Mouse (Mus musculus): ENCODE results near the gene 4930583I09Rik. TPM values are rescaled to one million over a fixed set of nuclear protein-coding genes. Genes with fewer than 3 reads are reported as not detected.

The 4930583I09Rik gene
- polyA plus RNA-seq, 1 experiment from 2014 or later = not detected

GRCm38 (mm10) chr17:64826843-64827242, 9.0 kb downstream of the 4930583I09Rik start:
- 71% methylated on average over 4 of the region's 4 CpGs for WGBS
- Histone ChIP-seq H3K4me3 (no peak overlapping the region), H3K4me1 (no peaks in the 10 kb centered on the region), H3K27me3 (replicated peaks) (no peaks in the 10 kb centered on the region), H3K9ac (no peak overlapping the region), H3K27ac (no peak overlapping the region), H3K4me2 (replicated peaks) (no peak overlapping the region), H3K36me3 (no peaks in the 10 kb centered on the region), H3K9me3 (no peaks in the 10 kb centered on the region)
- no peak for ATAC-seq (ENCODE audit: low FRiP score, low read depth)

- no peaks in the 10 kb centered on the region for H3K4me1 ChIP-seq
- H3K9me3 ChIP-seq = no peaks in the 10 kb centered on the region
- no peak overlapping the region for H3K4me3 ChIP-seq
- no peak overlapping the region for H3K9ac ChIP-seq
- H3K27me3 ChIP-seq (replicated peaks) = no peaks in the 10 kb centered on the region
- no peak for ATAC-seq (ENCODE audit: low FRiP score, low read depth)
- H3K36me3 ChIP-seq = no peaks in the 10 kb centered on the region
- WGBS = 88% methylated on average over 5 of the region's 5 CpGs
- H3K27ac ChIP-seq = no peak overlapping the region
- H3K4me2 ChIP-seq (replicated peaks) = no peak overlapping the region
Measured at GRCm38 (mm10) chr17:64822561-64822960, 13.3 kb downstream of the 4930583I09Rik start.

GRCm38 (mm10) chr17:64820841-64821593, 14.9 kb downstream of the 4930583I09Rik start:
- no peak for ATAC-seq (ENCODE audit: low FRiP score, low read depth)
- H3K9ac ChIP-seq = no peak overlapping the region
- no peak overlapping the region for H3K4me3 ChIP-seq
- H3K9me3 ChIP-seq = no peaks in the 10 kb centered on the region
- no peaks in the 10 kb centered on the region for H3K4me1 ChIP-seq
- 83% methylated on average over 7 of the region's 7 CpGs for WGBS
- H3K36me3 ChIP-seq = no peaks in the 10 kb centered on the region
- no peaks in the 10 kb centered on the region for H3K27me3 ChIP-seq (replicated peaks)
- H3K27ac ChIP-seq = no peak overlapping the region
- H3K4me2 ChIP-seq (replicated peaks) = no peak overlapping the region

- Histone ChIP-seq H3K4me1 (no peaks in the 10 kb centered on the region), H3K36me3 (no peaks in the 10 kb centered on the region), H3K27ac (no peak overlapping the region), H3K4me2 (replicated peaks) (no peak overlapping the region), H3K9ac (no peak overlapping the region), H3K27me3 (replicated peaks) (no peaks in the 10 kb centered on the region), H3K4me3 (no peak overlapping the region), H3K9me3 (no peaks in the 10 kb centered on the region)
- WGBS = 93% methylated on average over 3 of the region's 3 CpGs
- ATAC-seq (ENCODE audit: low FRiP score, low read depth) = no peak
Measured at GRCm38 (mm10) chr17:64816298-64816697, 19.6 kb downstream of the 4930583I09Rik start.

- Histone ChIP-seq H3K27me3 (replicated peaks) (no peaks in the 10 kb centered on the region), H3K36me3 (no peaks in the 10 kb centered on the region), H3K9me3 (no peaks in the 10 kb centered on the region), H3K27ac (no peak overlapping the region), H3K4me3 (no peak overlapping the region), H3K4me1 (no peaks in the 10 kb centered on the region), H3K9ac (no peak overlapping the region), H3K4me2 (replicated peaks) (no peak overlapping the region)
- ATAC-seq (ENCODE audit: low FRiP score, low read depth) = no peak
- 76% methylated on average over 2 of the region's 2 CpGs for WGBS
Measured at GRCm38 (mm10) chr17:64815806-64816205, 20.1 kb downstream of the 4930583I09Rik start.

- ATAC-seq (ENCODE audit: low FRiP score, low read depth) = no peak
- H3K4me1 ChIP-seq = no peaks in the 10 kb centered on the region
- 88% methylated on average over 6 of the region's 6 CpGs for WGBS
- no peaks in the 10 kb centered on the region for H3K36me3 ChIP-seq
- no peak overlapping the region for H3K4me2 ChIP-seq (replicated peaks)
- H3K27me3 ChIP-seq (replicated peaks) = no peaks in the 10 kb centered on the region
- H3K9me3 ChIP-seq = no peaks in the 10 kb centered on the region
- H3K4me3 ChIP-seq = no peak overlapping the region
- H3K9ac ChIP-seq = no peak overlapping the region
- no peak overlapping the region for H3K27ac ChIP-seq
Measured at GRCm38 (mm10) chr17:64813568-64813967, 22.3 kb downstream of the 4930583I09Rik start.

GRCm38 (mm10) chr17:64806035-64806589, 29.8 kb downstream of the 4930583I09Rik start:
- ATAC-seq (ENCODE audit: low FRiP score, low read depth) = no peak
- Histone ChIP-seq H3K4me1 (no peaks in the 10 kb centered on the region; the same call in 1 of the 2 replicates), H3K9ac (no peak overlapping the region), H3K9me3 (no peaks in the 10 kb centered on the region), H3K27me3 (replicated peaks) (no peaks in the 10 kb centered on the region), H3K4me3 (no peak overlapping the region), H3K36me3 (no peaks in the 10 kb centered on the region), H3K4me2 (replicated peaks) (no peak overlapping the region), H3K27ac (no peak overlapping the region)
- WGBS = 83% methylated on average over 8 of the region's 8 CpGs

- no peak overlapping the region for H3K4me2 ChIP-seq (replicated peaks)
- no peaks in the 10 kb centered on the region for H3K9me3 ChIP-seq
- H3K4me3 ChIP-seq = no peak overlapping the region
- peak; percentile 72; the same call in 1 of the 2 replicates for ATAC-seq (ENCODE audit: low FRiP score, low read depth)
- H3K36me3 ChIP-seq = no peaks in the 10 kb centered on the region
- H3K27me3 ChIP-seq (replicated peaks) = no peaks in the 10 kb centered on the region
- H3K9ac ChIP-seq = no peak overlapping the region
- H3K4me1 ChIP-seq = no peaks in the 10 kb centered on the region; the same call in 1 of the 2 replicates
- H3K27ac ChIP-seq = no peak overlapping the region
- 48% methylated on average over 13 of the region's 13 CpGs for WGBS
Measured at GRCm38 (mm10) chr17:64804375-64805124, 31.3 kb downstream of the 4930583I09Rik start.

- H3K4me3 ChIP-seq = no peak overlapping the region
- H3K9me3 ChIP-seq = no peaks in the 10 kb centered on the region
- no peaks in the 10 kb centered on the region for H3K27me3 ChIP-seq (replicated peaks)
- WGBS = 77% methylated on average over 7 of the region's 7 CpGs
- no peaks in the 10 kb centered on the region; the same call in 1 of the 2 replicates for H3K4me1 ChIP-seq
- H3K4me2 ChIP-seq (replicated peaks) = no peak overlapping the region
- ATAC-seq (ENCODE audit: low FRiP score, low read depth) = no peak
- H3K27ac ChIP-seq = no peak overlapping the region
- no peaks in the 10 kb centered on the region for H3K36me3 ChIP-seq
- no peak overlapping the region for H3K9ac ChIP-seq
Measured at GRCm38 (mm10) chr17:64802956-64803275, 33.0 kb downstream of the 4930583I09Rik start.

- Histone ChIP-seq H3K27me3 (replicated peaks) (no peaks in the 10 kb centered on the region), H3K36me3 (no peaks in the 10 kb centered on the region), H3K4me3 (no peak overlapping the region), H3K9me3 (no peaks in the 10 kb centered on the region), H3K9ac (no peak overlapping the region), H3K27ac (no peak overlapping the region), H3K4me1 (no peaks in the 10 kb centered on the region; the same call in 1 of the 2 replicates), H3K4me2 (replicated peaks) (no peak overlapping the region)
- no peak for ATAC-seq (ENCODE audit: low FRiP score, low read depth)
- WGBS = 63% methylated on average over 11 of the region's 11 CpGs
Measured at GRCm38 (mm10) chr17:64802168-64802955, 33.5 kb downstream of the 4930583I09Rik start.

- Histone ChIP-seq H3K9ac (no peak overlapping the region), H3K4me2 (replicated peaks) (no peak overlapping the region), H3K27ac (no peak overlapping the region), H3K4me3 (no peak overlapping the region), H3K9me3 (no peaks in the 10 kb centered on the region), H3K36me3 (no peaks in the 10 kb centered on the region), H3K4me1 (no peaks in the 10 kb centered on the region), H3K27me3 (replicated peaks) (no peaks in the 10 kb centered on the region)
- 83% methylated on average over 5 of the region's 5 CpGs for WGBS
- ATAC-seq (ENCODE audit: low FRiP score, low read depth) = no peak
Measured at GRCm38 (mm10) chr17:64792623-64793022, 43.2 kb downstream of the 4930583I09Rik start.

- no peak overlapping the region for H3K9ac ChIP-seq
- no peaks in the 10 kb centered on the region for H3K27me3 ChIP-seq (replicated peaks)
- no peak overlapping the region for H3K27ac ChIP-seq
- no peak overlapping the region for H3K4me2 ChIP-seq (replicated peaks)
- H3K36me3 ChIP-seq = no peaks in the 10 kb centered on the region
- 91% methylated on average over 3 of the region's 3 CpGs for WGBS
- H3K9me3 ChIP-seq = no peaks in the 10 kb centered on the region
- H3K4me3 ChIP-seq = no peak overlapping the region
- no peak for ATAC-seq (ENCODE audit: low FRiP score, low read depth)
- H3K4me1 ChIP-seq = no peaks in the 10 kb centered on the region
Measured at GRCm38 (mm10) chr17:64792076-64792475, 43.8 kb downstream of the 4930583I09Rik start.

Measured in neural tube, embryonic 12.5 days (tissue).